Comparison of ENCODE assay signal across 12 mouse cellular contexts in genomic region chr1:77824716-77825387, GRCm38 (mm10).
DNase-seq lines count a peak whose midpoint lies in the region; ATAC-seq and TF ChIP-seq lines count a peak whose summit lies in the region.
"Had no signal": no experiment of that assay in that cellular context is flagged by ENCODE, and none has a peak within 500 bp of the region (broad histone marks: within the 10 kb centered on the region; RNA-seq: fewer than 3 reads in every experiment).

No protein-coding gene starts in this region.

- TF ChIP-seq CTCF in thymus, adult 2 months (IDR thresholded peaks at IDR 0.05; ENCODE audit: borderline replicate concordance, control insufficient read depth, extremely low read depth, insufficient read depth, low read length, poor library complexity): no peak

- no peak for ATAC-seq in midbrain, embryonic 11.5 days (ENCODE audit: low FRiP score)
- no peak for ATAC-seq in hindbrain, embryonic 15.5 days (ENCODE audit: low FRiP score, low read depth)
- no peak for ATAC-seq in midbrain, embryonic 14.5 days (ENCODE audit: low FRiP score, low TSS enrichment)

- H3K4me1 ChIP-seq in midbrain, embryonic 10.5 days: peaks cover 17% of the 10 kb centered on the region
- peaks cover 3% of the 10 kb centered on the region; the same call in 1 of the 2 replicates for H3K4me1 ChIP-seq in midbrain, embryonic 11.5 days (ENCODE audit: control insufficient read depth, insufficient read depth, low read length)
- peaks cover 16% of the 10 kb centered on the region for H3K4me1 ChIP-seq in hindbrain, embryonic 15.5 days (replicated peaks)
- H3K4me1 ChIP-seq in midbrain, embryonic 14.5 days (ENCODE audit: control insufficient read depth, insufficient read depth, low read length): peaks cover 8% of the 10 kb centered on the region
- no peaks in the 10 kb centered on the region for H3K4me1 ChIP-seq in thymus, adult 2 months (replicated peaks; ENCODE audit: control insufficient read depth, insufficient read depth, low read length)

- no peak overlapping the region for H3K4me3 ChIP-seq in midbrain, embryonic 10.5 days
- no peak overlapping the region for H3K4me3 ChIP-seq in midbrain, embryonic 11.5 days (ENCODE audit: low read depth, low read length)
- no peak overlapping the region for H3K4me3 ChIP-seq in hindbrain, embryonic 15.5 days
- H3K4me3 ChIP-seq in midbrain, embryonic 14.5 days (replicated peaks; ENCODE audit: low read depth, low read length): no peak overlapping the region
- no peak overlapping the region for H3K4me3 ChIP-seq in thymus, adult 2 months (ENCODE audit: control insufficient read depth, insufficient read depth, low read length)
- H3K4me3 ChIP-seq: heart, embryonic 15.5 days had no signal

- H3K27ac ChIP-seq in midbrain, embryonic 10.5 days (replicated peaks): peak overlapping the region; percentile 7; the same call in 1 of the 2 replicates
- H3K27ac ChIP-seq in midbrain, embryonic 11.5 days (ENCODE audit: low read depth, low read length): no peak overlapping the region
- 0 out of 2 replicates have a peak overlapping the region, but pooled peaks have one; percentile 14 for H3K27ac ChIP-seq in hindbrain, embryonic 15.5 days (replicated peaks)
- peak overlapping the region; percentile 46; the same call in 1 of the 2 replicates for H3K27ac ChIP-seq in midbrain, embryonic 14.5 days (replicated peaks; ENCODE audit: low read depth, low read length)
- H3K27ac ChIP-seq in thymus, adult 2 months (ENCODE audit: control insufficient read depth, insufficient read depth, low read length): no peak overlapping the region
- H3K27ac ChIP-seq: heart, embryonic 15.5 days; kidney, postnatal 0 days had no signal

- TF ChIP-seq POLR2A in thymus, adult 2 months (IDR thresholded peaks at IDR 0.05; ENCODE audit: control insufficient read depth, extremely low read depth, insufficient read depth, low read length, poor library complexity): no peak

- WGBS in midbrain, embryonic 10.5 days: 64% methylated on average over 5 of the region's 5 CpGs
- WGBS in midbrain, embryonic 11.5 days: 57% methylated on average over 5 of the region's 5 CpGs
- WGBS in hindbrain, embryonic 15.5 days: 38% methylated on average over 5 of the region's 5 CpGs
- WGBS in midbrain, embryonic 14.5 days: 55% methylated on average over 5 of the region's 5 CpGs
- 55% methylated on average over 5 of the region's 5 CpGs for WGBS in thymus, adult 2 months

- H3K27me3 ChIP-seq in midbrain, embryonic 10.5 days (ENCODE audit: low read depth, poor library complexity, severe bottlenecking): no peaks in the 10 kb centered on the region
- no peaks in the 10 kb centered on the region for H3K27me3 ChIP-seq in midbrain, embryonic 11.5 days (ENCODE audit: control insufficient read depth, insufficient read depth, low read length)
- H3K27me3 ChIP-seq in hindbrain, embryonic 15.5 days: no peaks in the 10 kb centered on the region
- no peaks in the 10 kb centered on the region for H3K27me3 ChIP-seq in midbrain, embryonic 14.5 days (ENCODE audit: control insufficient read depth, insufficient read depth, low read length)
- H3K27me3 ChIP-seq in thymus, adult 2 months (ENCODE audit: control insufficient read depth, insufficient read depth, low read length): no peaks in the 10 kb centered on the region
- H3K27me3 ChIP-seq: CH12.LX; heart, embryonic 15.5 days had no signal

- no peak overlapping the region for H3K9ac ChIP-seq in midbrain, embryonic 11.5 days (ENCODE audit: low read length)
- no peak overlapping the region for H3K9ac ChIP-seq in hindbrain, embryonic 15.5 days
- no peak overlapping the region for H3K9ac ChIP-seq in midbrain, embryonic 14.5 days (replicated peaks; ENCODE audit: low read length)
- H3K9ac ChIP-seq: heart, embryonic 15.5 days had no signal

- no peak for DNase-seq in midbrain, embryonic 10.5 days (ENCODE audit: low spot score)
- DNase-seq in midbrain, embryonic 11.5 days (ENCODE audit: low spot score, missing footprints): no peak
- DNase-seq in midbrain, embryonic 14.5 days: peak; percentile 8
- no peak for DNase-seq in spleen, postnatal 10 days (ENCODE audit: low spot score in 2 of 2)
- DNase-seq in thymus, adult 2 months: no peak
- no peak for DNase-seq in adipocyte (ENCODE audit: low spot score)
- DNase-seq: liver; lung, postnatal 14 days had no signal

- H3K4me2 ChIP-seq in midbrain, embryonic 11.5 days: no peak overlapping the region
- H3K4me2 ChIP-seq in hindbrain, embryonic 15.5 days: peak overlapping the region; percentile 31; the same call in 1 of the 2 replicates
- no peak overlapping the region for H3K4me2 ChIP-seq in midbrain, embryonic 14.5 days (ENCODE audit: low read length)

- H3K9me3 ChIP-seq in midbrain, embryonic 10.5 days (replicated peaks): no peaks in the 10 kb centered on the region
- H3K9me3 ChIP-seq in midbrain, embryonic 11.5 days (ENCODE audit: control insufficient read depth, low read length): no peaks in the 10 kb centered on the region
- H3K9me3 ChIP-seq in hindbrain, embryonic 15.5 days: no peaks in the 10 kb centered on the region
- no peaks in the 10 kb centered on the region for H3K9me3 ChIP-seq in midbrain, embryonic 14.5 days (ENCODE audit: control insufficient read depth, low read length)
- H3K9me3 ChIP-seq: heart, embryonic 15.5 days had no signal

- no peaks in the 10 kb centered on the region for H3K36me3 ChIP-seq in midbrain, embryonic 10.5 days
- H3K36me3 ChIP-seq in midbrain, embryonic 11.5 days (ENCODE audit: control insufficient read depth, insufficient read depth, low read length): no peaks in the 10 kb centered on the region
- H3K36me3 ChIP-seq in hindbrain, embryonic 15.5 days: no peaks in the 10 kb centered on the region
- H3K36me3 ChIP-seq in midbrain, embryonic 14.5 days (ENCODE audit: control insufficient read depth, insufficient read depth, low read length): no peaks in the 10 kb centered on the region
- no peaks in the 10 kb centered on the region for H3K36me3 ChIP-seq in thymus, adult 2 months (ENCODE audit: control insufficient read depth, insufficient read depth, low read length)
- H3K36me3 ChIP-seq: heart, embryonic 15.5 days had no signal

Comparison
In these comparisons a context has a peak if more than half of its experiments do, and no peak if none do; other contexts are left out.
1. H3K27ac ChIP-seq: peak in midbrain, embryonic 10.5 days (single experiment), hindbrain, embryonic 15.5 days (single experiment) and midbrain, embryonic 14.5 days (single experiment); none in midbrain, embryonic 11.5 days (single experiment) and thymus, adult 2 months (single experiment).